12 mouse cellular contexts compared by ENCODE assay signal in the genomic region with DNA sequence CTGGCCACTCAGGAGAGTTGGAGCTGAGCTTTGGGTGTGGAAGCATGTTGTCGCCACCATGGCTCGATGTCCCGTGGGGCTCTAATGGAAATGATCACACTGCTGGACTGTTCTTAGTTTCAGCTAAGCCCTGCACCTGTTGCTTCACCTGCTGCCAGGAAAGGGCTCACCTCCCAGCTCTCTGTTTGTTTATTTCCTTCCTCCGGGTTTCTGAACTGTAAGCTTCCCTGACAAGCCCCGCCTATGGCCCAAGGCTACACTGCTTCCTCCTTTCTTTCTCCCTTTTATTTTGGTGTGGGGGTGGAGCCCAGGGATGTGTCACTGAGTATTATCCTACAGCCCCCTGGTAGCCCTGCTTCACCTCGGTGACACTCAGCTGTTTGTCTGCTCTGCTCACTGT. TPM values are rescaled to one million over a fixed set of nuclear protein-coding genes. Genes with fewer than 3 reads are reported as not detected.
DNase-seq lines count a peak whose midpoint lies in the region; ATAC-seq and TF ChIP-seq lines count a peak whose summit lies in the region.
"Had no signal": no experiment of that assay in that cellular context is flagged by ENCODE, and none has a peak within 500 bp of the region (broad histone marks: within the 10 kb centered on the region; RNA-seq: fewer than 3 reads in every experiment).

No protein-coding gene starts in this region.

- H3K4me1 ChIP-seq in G1E (ENCODE audit: insufficient read depth, low read depth, low read length), result peaks cover 55% of the 10 kb centered on the region
- peaks cover 10% of the 10 kb centered on the region for H3K4me1 ChIP-seq in stomach, postnatal 0 days (replicated peaks; ENCODE audit: control insufficient read depth, insufficient read depth)
- H3K4me1 ChIP-seq in cerebellum, adult 2 months (ENCODE audit: control insufficient read depth, insufficient read depth, low read length), result 0 out of 2 replicates have a peak, but pooled peaks cover 4% of the 10 kb centered on the region

- peaks cover 8% of the 10 kb centered on the region for H3K9me3 ChIP-seq in G1E (replicated peaks)
- H3K9me3 ChIP-seq in stomach, postnatal 0 days (ENCODE audit: control insufficient read depth, low read length), result no peaks in the 10 kb centered on the region
- H3K9me3 ChIP-seq: limb, embryonic 10.5 days had no signal

- TF ChIP-seq EP300 in stomach, postnatal 0 days (optimal IDR thresholded peaks at IDR 0.05), result no peak

- no peak for TF ChIP-seq POLR2A in cerebellum, adult 2 months (IDR thresholded peaks at IDR 0.05; ENCODE audit: borderline replicate concordance, insufficient read depth, low read length)

- peak; percentile 58 for DNase-seq in lung, postnatal 36 days
- no peak for DNase-seq in lung, postnatal 25 days (ENCODE audit: low spot score)
- peak; percentile 28 for DNase-seq in G1E (ENCODE audit: low spot score)
- DNase-seq in induced T-regulatory cell, adult 2 months (ENCODE audit: low read depth), result peak; percentile 64
- peak; percentile 66 for DNase-seq in stomach, postnatal 0 days (ENCODE audit: low spot score)
- DNase-seq in cerebellum, adult 2 months, result no peak
- no peak for DNase-seq in adrenal gland, adult 8-10 months
- no peak for DNase-seq in layer of hippocampus, postnatal 36 days
- DNase-seq: forebrain, postnatal 0 days; kidney, postnatal 4 days had no signal

- no peak overlapping the region; the same call in 1 of the 2 replicates for H3K4me3 ChIP-seq in G1E (ENCODE audit: low read depth, low read length)
- no peak overlapping the region for H3K4me3 ChIP-seq in stomach, postnatal 0 days (ENCODE audit: low read depth, low read length)
- H3K4me3 ChIP-seq in cerebellum, adult 2 months (replicated peaks; ENCODE audit: insufficient read depth, low read depth, low read length), result no peak overlapping the region
- H3K4me3 ChIP-seq: limb, embryonic 10.5 days had no signal

- no peak for TF ChIP-seq CTCF in G1E (IDR thresholded peaks at IDR 0.05; ENCODE audit: low read depth, low read length)
- no peak for TF ChIP-seq CTCF in stomach, postnatal 0 days (IDR thresholded peaks at IDR 0.05; ENCODE audit: low read depth)
- no peak for TF ChIP-seq CTCF in cerebellum, adult 2 months (IDR thresholded peaks at IDR 0.05; ENCODE audit: borderline replicate concordance, insufficient read depth, low read depth, low read length)

- no peak for ATAC-seq in G1E (ENCODE audit: extremely low read depth, insufficient number of reproducible peaks, low FRiP score, poor library complexity, severe bottlenecking)
- ATAC-seq in stomach, postnatal 0 days (ENCODE audit: low FRiP score, low TSS enrichment), result peak; percentile 73
- ATAC-seq: forebrain, postnatal 0 days had no signal

- H3K4me2 ChIP-seq in stomach, postnatal 0 days (replicated peaks; ENCODE audit: low read depth), result no peak overlapping the region
- H3K4me2 ChIP-seq: hindbrain, embryonic 14.5 days had no signal

- H3K36me3 ChIP-seq in G1E (replicated peaks), result no peaks in the 10 kb centered on the region
- no peaks in the 10 kb centered on the region for H3K36me3 ChIP-seq in stomach, postnatal 0 days (ENCODE audit: control insufficient read depth, insufficient read depth, low read length)
- H3K36me3 ChIP-seq: limb, embryonic 10.5 days had no signal

- H3K27me3 ChIP-seq in G1E (ENCODE audit: insufficient read depth, low read length), result peaks cover 18% of the 10 kb centered on the region
- H3K27me3 ChIP-seq in stomach, postnatal 0 days (ENCODE audit: control insufficient read depth, insufficient read depth, low read length), result no peaks in the 10 kb centered on the region
- H3K27me3 ChIP-seq in cerebellum, adult 2 months (ENCODE audit: control insufficient read depth, insufficient read depth, low read length), result no peaks in the 10 kb centered on the region

- no peak overlapping the region for H3K9ac ChIP-seq in stomach, postnatal 0 days (ENCODE audit: low read length)
- H3K9ac ChIP-seq: forebrain, postnatal 0 days; hindbrain, embryonic 14.5 days had no signal

- peak overlapping the region; percentile 73 for H3K27ac ChIP-seq in stomach, postnatal 0 days (replicated peaks)
- no peak overlapping the region for H3K27ac ChIP-seq in cerebellum, adult 2 months (ENCODE audit: insufficient read depth, low read length)
- H3K27ac ChIP-seq: hindbrain, embryonic 14.5 days; limb, embryonic 10.5 days had no signal

- WGBS in stomach, postnatal 0 days, result 42% methylated on average over 6 of the region's 6 CpGs
- WGBS in cerebellum, adult 2 months, result 71% methylated on average over 6 of the region's 6 CpGs

RNA-seq across cellular contexts. Expression of a gene that starts 8.8 kb away (rescaled TPM):
- 0.63 TPM in 1 of 2 replicates, not detected in the other for total RNA-seq in G1E (2014; fragmentation: Nextera tagmentation)
- total RNA-seq in G1E (2017), result 0.16 and 0.17 TPM in 2 replicates
- polyA plus RNA-seq in G1E (2012), result 0.03 and 0.09 TPM in 2 replicates
- polyA plus RNA-seq in stomach, postnatal 0 days (2015; fragmentation: Nextera tagmentation; extraction: Ambion mirVana), result 20.9 and 24.7 TPM in 2 replicates
- polyA plus RNA-seq in cerebellum, adult 2 months (2012; rRNA removed), result 0.46 and 0.62 TPM in 2 replicates
- 1 to 10 TPM; 2.2 to 3.8 (median 2.9) TPM for total RNA-seq in adrenal gland, adult 8-10 months (2022)
- total RNA-seq in layer of hippocampus, postnatal 36 days (2021), result under 1 TPM; 0.25 to 0.35 TPM

Comparison
In these comparisons a context has a peak if more than half of its experiments do, and no peak if none do; other contexts are left out.
1. DNase-seq: peak in lung, postnatal 36 days (single experiment), G1E (single experiment), induced T-regulatory cell, adult 2 months (single experiment) and stomach, postnatal 0 days (single experiment); none in lung, postnatal 25 days (single experiment), cerebellum, adult 2 months (0 of 2), adrenal gland, adult 8-10 months (single experiment) and layer of hippocampus, postnatal 36 days (0 of 2).